Mouse (Mus musculus) limb, embryonic 12.5 days (tissue): Measurements from ENCODE around the gene Lrrc73. TPM values are rescaled to one million over a fixed set of nuclear protein-coding genes. Genes with fewer than 3 reads are reported as not detected.
A peak's percentile ranks its signal among the peaks of the same experiment; 100 is the strongest.

Experiments
- ATAC-seq: fragments of 200-750 bp; cut with Nextera tagmentation; 2 replicates; pipeline ENCODE4 v1.8.0; 2017; ENCODE audit warnings: low read depth, moderate TSS enrichment; ENCODE audit not compliant: insufficient number of reproducible peaks, insufficient read depth, low FRiP score, low TSS enrichment
- H3K27ac ChIP-seq: fragments of 300-500 bp; sonication (generic); 2 replicates; pipeline ENCODE4 v1.5.1; 2016; ENCODE audit warnings: mild to moderate bottlenecking, moderate library complexity
- H3K27me3 ChIP-seq: fragments of 300-500 bp; sonication (generic); 2 replicates; pipeline ENCODE4 v1.6.1; 2016; ENCODE audit warnings: mild to moderate bottlenecking, moderate library complexity
- H3K36me3 ChIP-seq: fragments of 300-500 bp; sonication (generic); 2 replicates; pipeline ENCODE4 v1.6.1; 2016; ENCODE audit warnings: mild to moderate bottlenecking, moderate library complexity
- H3K4me1 ChIP-seq: fragments of 300-500 bp; sonication (generic); replicated peaks from 2 replicates; pipeline ENCODE4 v1.6.1; 2016
- H3K4me2 ChIP-seq: fragments of 300-500 bp; sonication (generic); 2 replicates; pipeline ENCODE4 v1.6.1; 2016; ENCODE audit warnings: mild to moderate bottlenecking, moderate library complexity
- H3K4me3 ChIP-seq: fragments of 300-500 bp; sonication (generic); replicated peaks from 2 replicates; pipeline ENCODE4 v1.5.1; 2016; ENCODE audit warnings: mild to moderate bottlenecking
- H3K9ac ChIP-seq: fragments of 300-500 bp; sonication (generic); replicated peaks from 2 replicates; pipeline ENCODE4 v1.6.1; 2016; ENCODE audit warnings: mild to moderate bottlenecking, moderate library complexity
- H3K9me3 ChIP-seq: fragments of 300-500 bp; sonication (generic); 2 replicates; pipeline ENCODE4 v1.6.1; 2016; ENCODE audit warnings: mild to moderate bottlenecking, moderate library complexity
- WGBS: fragments of 180-500 bp; shearing (Covaris S2); methylation state at CpG from one replicate; pipeline ENCODE4 v1.1.7; 2016; 5-methylcytosine and 5-hydroxymethylcytosine counted together
- polyA plus RNA-seq: library from polyadenylated mRNA; unstranded; fragments of >200 nt; fragmentation: Nextera tagmentation; extraction: Ambion mirVana; gene quantifications from 2 replicates; pipeline ENCODE4 v1.2.1, GENCODE M21; 2016

Lrrc73 gene
- polyA plus RNA-seq, 1 experiment from 2014 or later, result 0.60 TPM

DNA sequence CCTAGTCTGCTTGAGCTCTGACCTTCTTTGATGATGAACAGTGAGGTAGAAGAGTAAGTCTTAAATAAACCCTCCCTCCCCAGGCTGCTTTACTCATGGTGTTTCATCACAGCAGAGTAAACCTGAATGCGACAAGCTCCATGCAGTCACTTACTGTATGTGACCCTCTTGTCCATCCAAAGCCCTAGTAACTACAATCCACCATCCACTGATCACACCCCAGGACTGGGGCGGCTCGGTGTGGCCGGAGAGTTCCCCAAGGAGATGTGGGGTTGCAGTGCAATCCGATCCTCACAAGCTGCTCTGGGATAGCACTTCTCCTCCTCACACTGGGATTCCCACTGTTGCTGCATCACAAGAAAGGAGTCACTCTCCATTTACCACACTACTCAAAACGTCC lies 21.1 kb downstream of the Lrrc73 start:
- no peak overlapping the region for H3K9ac ChIP-seq
- no peak overlapping the region for H3K4me3 ChIP-seq
- H3K36me3 ChIP-seq, result peaks cover 85% of the 10 kb centered on the region
- 0 out of 2 replicates have a peak overlapping the region, but pooled peaks have one; percentile 24 for H3K27ac ChIP-seq
- ATAC-seq, result no peak
- H3K4me2 ChIP-seq, result no peak overlapping the region
- H3K27me3 ChIP-seq, result no peaks in the 10 kb centered on the region
- 55% methylated on average over 6 of the region's 6 CpGs for WGBS
- H3K9me3 ChIP-seq, result no peaks in the 10 kb centered on the region
- peaks cover 28% of the 10 kb centered on the region for H3K4me1 ChIP-seq

GRCm38 (mm10) chr17:46275034-46275433 lies 21.7 kb downstream of the Lrrc73 start:
- no peak overlapping the region for H3K4me2 ChIP-seq
- no peak overlapping the region for H3K27ac ChIP-seq
- H3K36me3 ChIP-seq, result peaks cover 84% of the 10 kb centered on the region
- WGBS, result 85% methylated on average over 6 of the region's 6 CpGs
- H3K27me3 ChIP-seq, result no peaks in the 10 kb centered on the region
- ATAC-seq, result no peak
- H3K9ac ChIP-seq, result no peak overlapping the region
- no peaks in the 10 kb centered on the region for H3K9me3 ChIP-seq
- peaks cover 28% of the 10 kb centered on the region for H3K4me1 ChIP-seq
- no peak overlapping the region for H3K4me3 ChIP-seq

- peaks cover 84% of the 10 kb centered on the region for H3K36me3 ChIP-seq
- no peak for ATAC-seq
Measured at GRCm38 (mm10) chr17:46275506-46275905, 22.2 kb downstream of the Lrrc73 start.

DNA sequence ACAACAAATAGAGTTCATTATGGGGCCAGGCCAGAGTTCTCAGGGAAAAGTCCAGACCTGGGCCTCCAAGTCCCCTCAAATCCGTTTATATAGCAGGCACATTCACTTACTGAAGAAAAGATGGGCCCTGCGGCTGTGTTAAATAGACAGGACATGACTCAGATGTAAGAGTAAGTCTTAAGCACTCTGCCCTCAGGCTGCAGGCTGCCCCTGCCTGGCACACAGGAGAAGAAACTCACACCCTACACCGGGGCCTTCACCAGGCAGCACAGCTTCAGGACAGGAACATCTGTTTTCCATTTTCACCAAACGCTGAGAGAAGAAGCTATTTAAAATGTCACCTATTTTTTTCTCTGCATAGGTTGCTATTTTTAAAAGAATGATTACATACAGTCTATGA lies 24.3 kb downstream of the Lrrc73 start:
- peak overlapping the region; percentile 41; the same call in 1 of the 2 replicates for H3K27ac ChIP-seq
- ATAC-seq, result no peak
- WGBS, result 12% methylated on average over 4 of the region's 4 CpGs

More at GRCm38 (mm10) chr17:46275506-46275905, 22.2 kb downstream of the Lrrc73 start:
- Histone ChIP-seq H3K27me3 (no peaks in the 10 kb centered on the region), H3K4me3 (no peak overlapping the region), H3K4me1 (peaks cover 28% of the 10 kb centered on the region), H3K9me3 (no peaks in the 10 kb centered on the region), H3K9ac (no peak overlapping the region), H3K4me2 (no peak overlapping the region), H3K27ac (no peak overlapping the region)
- WGBS, result 94% methylated on average over 10 of the region's 10 CpGs

GRCm38 (mm10) chr17:46278011-46278765 lies 24.9 kb downstream of the Lrrc73 start:
- Histone ChIP-seq H3K36me3 (peaks cover 65% of the 10 kb centered on the region), H3K4me2 (no peak overlapping the region), H3K4me1 (peaks cover 43% of the 10 kb centered on the region), H3K27ac (peak overlapping the region; percentile 68; the same call in 1 of the 2 replicates), H3K9me3 (no peaks in the 10 kb centered on the region), H3K27me3 (no peaks in the 10 kb centered on the region), H3K9ac (no peak overlapping the region; the same call in 1 of the 2 replicates), H3K4me3 (no peak overlapping the region)
- ATAC-seq, result no peak
- WGBS, result 71% methylated on average over 12 of the region's 12 CpGs

More for the DNA sequence above, 24.3 kb downstream of the Lrrc73 start:
- Histone ChIP-seq H3K36me3 (peaks cover 71% of the 10 kb centered on the region), H3K4me1 (peaks cover 43% of the 10 kb centered on the region), H3K4me2 (peak overlapping the region; percentile 3; the same call in 1 of the 2 replicates), H3K9me3 (no peaks in the 10 kb centered on the region), H3K27me3 (no peaks in the 10 kb centered on the region), H3K4me3 (no peak overlapping the region), H3K9ac (peak overlapping the region; percentile 34; the same call in 1 of the 2 replicates)

DNA sequence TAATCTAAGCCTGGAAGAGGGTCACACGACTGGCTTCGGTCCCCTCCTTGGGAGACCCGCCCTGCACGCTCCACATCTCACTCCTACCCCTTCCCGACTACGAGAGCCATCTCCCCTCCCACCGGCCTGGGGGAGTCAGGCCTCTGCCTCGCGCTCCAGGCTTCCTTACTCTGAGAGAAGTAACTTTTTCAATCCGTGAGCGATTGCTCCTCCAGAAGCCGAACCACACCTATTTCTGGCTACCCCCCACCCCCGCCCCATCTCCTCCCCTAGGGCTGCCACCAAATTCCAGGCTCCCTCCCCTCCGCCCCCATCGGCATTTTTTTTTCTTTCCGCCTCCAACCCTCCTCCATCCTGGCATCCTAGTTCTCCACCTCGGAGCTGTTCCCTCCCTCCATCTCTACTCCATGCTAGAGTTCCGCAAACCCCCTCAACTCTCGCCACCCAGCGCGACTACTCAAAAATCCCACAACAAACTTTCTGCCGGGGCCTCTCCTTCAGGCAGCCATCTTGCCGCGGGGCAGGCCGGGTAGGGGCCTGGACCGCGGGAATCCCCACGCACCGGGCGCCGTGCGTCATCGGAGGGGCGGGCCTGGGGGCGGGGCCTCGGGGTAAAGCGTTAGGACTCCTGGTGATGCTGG lies 29.3 kb downstream of the Lrrc73 start, which contains the start of gene Tjap1:
Gene Tjap1, minus strand, starts transcription at position 544 of the 641 bp plus-strand sequence.
- Histone ChIP-seq H3K27ac (peak within 1 kb of the TSS; percentile 96), H3K27me3 (no peaks in the 10 kb centered on the region; the same call in 1 of the 2 replicates), H3K4me3 (peak within 1 kb of the TSS; percentile 74), H3K9ac (peak within 1 kb of the TSS; percentile 84), H3K9me3 (no peaks in the 10 kb centered on the region), H3K4me2 (peak within 1 kb of the TSS; percentile 90), H3K36me3 (peaks cover 33% of the 10 kb centered on the region), H3K4me1 (peaks cover 40% of the 10 kb centered on the region)
- ATAC-seq, result peak; percentile 94
- under 1% methylated on average over 37 of the region's 37 CpGs for WGBS

DNA sequence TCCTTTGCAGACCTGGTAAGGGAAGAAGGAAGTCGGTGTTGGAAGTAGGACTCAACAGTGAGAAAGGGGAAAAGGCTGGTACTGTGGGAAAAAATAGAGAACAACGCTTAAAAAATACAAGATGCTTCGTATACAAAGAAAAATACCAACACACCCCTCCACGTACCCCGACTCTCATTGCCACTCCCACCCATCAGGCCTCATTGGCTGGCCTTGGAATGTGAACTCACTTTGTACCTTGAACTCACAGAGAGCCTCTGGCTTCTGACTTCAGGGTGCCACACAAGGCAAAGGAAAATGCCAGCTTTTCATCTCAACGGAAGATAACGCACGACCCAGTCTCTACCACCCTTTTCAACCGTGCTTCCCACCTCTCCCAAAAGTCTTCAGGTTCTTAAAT lies 29.8 kb downstream of the Lrrc73 start:
- peak; percentile 30; the same call in 1 of the 2 replicates for ATAC-seq
- peaks cover 30% of the 10 kb centered on the region for H3K36me3 ChIP-seq
- H3K4me2 ChIP-seq, result peak overlapping the region; percentile 90
- no peaks in the 10 kb centered on the region; the same call in 1 of the 2 replicates for H3K27me3 ChIP-seq
- no peak overlapping the region for H3K9ac ChIP-seq
- H3K4me3 ChIP-seq, result peak overlapping the region; percentile 74
- peak overlapping the region; percentile 96 for H3K27ac ChIP-seq
- no peaks in the 10 kb centered on the region for H3K9me3 ChIP-seq
- H3K4me1 ChIP-seq, result peaks cover 40% of the 10 kb centered on the region
- WGBS, result 24% methylated on average over 9 of the region's 9 CpGs

DNA sequence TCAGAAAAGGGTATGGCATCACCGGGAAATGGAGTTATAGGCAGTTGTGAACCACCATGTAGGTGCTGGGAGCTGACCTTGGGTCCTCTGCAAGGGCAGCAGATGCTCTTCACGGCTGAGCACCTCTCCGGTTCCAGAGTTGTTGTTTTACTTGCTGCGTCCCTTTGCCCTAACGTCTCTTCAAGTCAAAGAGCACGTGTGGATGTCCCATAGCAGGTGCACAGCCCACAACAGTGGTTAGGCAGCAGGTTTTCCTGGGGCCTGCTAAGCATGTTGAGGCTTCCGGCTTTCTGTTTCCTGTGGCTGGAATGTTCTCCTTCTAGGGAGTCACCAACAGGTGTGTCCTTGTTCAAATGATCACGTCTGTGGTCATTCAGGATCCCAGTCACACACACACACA lies 30.6 kb downstream of the Lrrc73 start:
- H3K4me2 ChIP-seq, result no peak overlapping the region
- H3K9me3 ChIP-seq, result no peaks in the 10 kb centered on the region
- H3K36me3 ChIP-seq, result peaks cover 22% of the 10 kb centered on the region
- no peak overlapping the region for H3K27ac ChIP-seq
- 86% methylated on average over 8 of the region's 8 CpGs for WGBS
- no peak overlapping the region for H3K4me3 ChIP-seq
- no peaks in the 10 kb centered on the region; the same call in 1 of the 2 replicates for H3K27me3 ChIP-seq
- ATAC-seq, result no peak
- H3K4me1 ChIP-seq, result peaks cover 37% of the 10 kb centered on the region
- no peak overlapping the region for H3K9ac ChIP-seq

DNA sequence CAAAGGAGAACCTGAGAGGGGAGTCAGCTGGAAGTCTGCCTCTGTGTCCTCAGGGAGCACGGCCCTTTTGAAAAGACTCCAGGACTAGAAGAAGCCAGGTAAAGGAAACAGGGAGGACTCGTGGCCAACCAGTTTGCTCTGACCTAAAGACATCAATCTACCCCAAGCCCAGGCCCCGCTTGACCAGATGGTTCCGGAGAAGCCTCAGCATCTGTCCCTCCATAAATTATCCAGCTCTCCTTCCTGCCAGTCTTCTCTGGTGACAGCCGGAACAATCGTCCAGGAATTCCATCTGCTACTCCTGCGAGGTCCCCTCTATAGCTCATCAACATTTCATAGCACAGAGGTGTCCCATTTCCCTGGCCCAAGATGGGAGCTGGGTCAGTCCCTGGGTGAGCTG lies 31.3 kb downstream of the Lrrc73 start:
- ATAC-seq, result no peak
- Histone ChIP-seq H3K4me3 (no peak overlapping the region), H3K4me1 (peaks cover 37% of the 10 kb centered on the region), H3K4me2 (no peak overlapping the region), H3K27me3 (no peaks in the 10 kb centered on the region; the same call in 1 of the 2 replicates), H3K9ac (no peak overlapping the region), H3K27ac (no peak overlapping the region), H3K9me3 (no peaks in the 10 kb centered on the region), H3K36me3 (peaks cover 15% of the 10 kb centered on the region)
- WGBS, result 44% methylated on average over 7 of the region's 7 CpGs

- no peaks in the 10 kb centered on the region for H3K9me3 ChIP-seq
- no peak overlapping the region for H3K4me3 ChIP-seq
- no peaks in the 10 kb centered on the region; the same call in 1 of the 2 replicates for H3K27me3 ChIP-seq
- peaks cover 37% of the 10 kb centered on the region for H3K4me1 ChIP-seq
- ATAC-seq, result no peak
- no peak overlapping the region for H3K4me2 ChIP-seq
- H3K27ac ChIP-seq, result no peak overlapping the region
- no peak overlapping the region for H3K9ac ChIP-seq
- peaks cover 8% of the 10 kb centered on the region; the same call in 1 of the 2 replicates for H3K36me3 ChIP-seq
- 70% methylated on average over 6 of the region's 6 CpGs for WGBS
Measured at GRCm38 (mm10) chr17:46285407-46285806, 32.1 kb downstream of the Lrrc73 start.

DNA sequence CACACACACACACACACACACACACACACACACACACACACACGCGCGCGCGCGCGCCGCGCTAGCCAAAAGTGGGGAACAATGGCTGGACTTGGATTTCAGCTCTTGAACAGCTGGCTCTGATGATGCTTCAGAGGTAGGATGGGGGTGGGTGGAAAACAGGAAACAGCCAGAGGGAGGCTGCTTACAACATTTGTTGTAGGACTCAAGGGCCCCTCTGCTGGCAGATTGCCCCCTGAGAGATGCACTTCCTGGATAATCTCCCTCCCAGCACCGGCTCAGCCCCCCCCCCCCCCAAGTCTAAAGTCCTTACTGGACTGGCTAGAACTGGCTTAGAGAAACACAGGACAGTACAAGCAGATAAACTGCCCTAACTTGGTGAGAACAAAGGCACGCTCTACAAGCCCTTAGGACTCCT lies 34.4 kb downstream of the Lrrc73 start:
- H3K4me2 ChIP-seq, result no peak overlapping the region
- H3K27ac ChIP-seq, result peak overlapping the region; percentile 66
- H3K9ac ChIP-seq, result 0 out of 2 replicates have a peak overlapping the region, but pooled peaks have one; percentile 18
- H3K9me3 ChIP-seq, result no peaks in the 10 kb centered on the region
- H3K27me3 ChIP-seq, result peaks cover 5% of the 10 kb centered on the region
- H3K4me1 ChIP-seq, result peaks cover 20% of the 10 kb centered on the region
- no peak for ATAC-seq
- no peaks in the 10 kb centered on the region for H3K36me3 ChIP-seq
- no peak overlapping the region for H3K4me3 ChIP-seq
- 50% methylated on average over 11 of the region's 11 CpGs for WGBS
